Mouse (Mus musculus) stomach, embryonic 16.5 days (tissue): ENCODE measurements around the gene Adrb1. TPM values are rescaled to one million over a fixed set of nuclear protein-coding genes. Genes with fewer than 3 reads are reported as not detected.
"Not testable (repeated sequence)": the region's sequence is repeated elsewhere in the genome, so short reads cannot be mapped to it uniquely, and the experiment has no call there.

Experiments
- ATAC-seq: fragments of 200-750 bp; cut with Nextera tagmentation; 2 replicates; pipeline ENCODE4 v1.8.0; 2017; ENCODE audit warnings: moderate number of reproducible peaks, moderate TSS enrichment; ENCODE audit not compliant: insufficient read depth, low FRiP score
- H3K27ac ChIP-seq: fragments of 300-500 bp; sonication (generic); 2 replicates; pipeline ENCODE4 v1.5.1; 2014; ENCODE audit warnings: low read length
- H3K27me3 ChIP-seq: fragments of 300-500 bp; sonication (generic); 2 replicates; pipeline ENCODE4 v1.6.1; 2014; ENCODE audit warnings: low read length, control low read depth, mixed read lengths; ENCODE audit not compliant: control insufficient read depth, insufficient read depth
- H3K36me3 ChIP-seq: fragments of 300-500 bp; sonication (generic); 2 replicates; pipeline ENCODE4 v1.6.1; 2014; ENCODE audit warnings: low read length; ENCODE audit not compliant: control insufficient read depth, insufficient read depth
- H3K4me1 ChIP-seq: fragments of 300-500 bp; sonication (generic); 2 replicates; pipeline ENCODE4 v1.6.1; 2014; ENCODE audit warnings: low read length, control low read depth, mixed read lengths; ENCODE audit not compliant: control insufficient read depth, insufficient read depth
- H3K4me2 ChIP-seq: fragments of 300-500 bp; sonication (generic); 2 replicates; pipeline ENCODE4 v1.6.1; 2014; ENCODE audit warnings: low read depth, low read length, mixed read lengths
- H3K4me3 ChIP-seq: fragments of 300-500 bp; sonication (generic); replicated peaks from 2 replicates; pipeline ENCODE4 v1.5.1; 2014; ENCODE audit warnings: mild to moderate bottlenecking, low read length
- H3K9ac ChIP-seq: fragments of 300-500 bp; sonication (generic); 2 replicates; pipeline ENCODE4 v1.6.1; 2014; ENCODE audit warnings: low read length
- H3K9me3 ChIP-seq: fragments of 300-500 bp; sonication (generic); replicated peaks from 2 replicates; pipeline ENCODE4 v1.6.1; 2016; ENCODE audit warnings: low read length, control low read depth; ENCODE audit not compliant: control insufficient read depth
- WGBS: fragments of 180-500 bp; shearing (Covaris S2); extraction: QIAGEN DNeasy Blood & Tissue Kit; methylation state at CpG from one replicate; pipeline ENCODE4 v1.1.7; 2014; 5-methylcytosine and 5-hydroxymethylcytosine counted together
- polyA plus RNA-seq: library from polyadenylated mRNA; unstranded; fragments of >200 nt; fragmentation: Nextera tagmentation; extraction: Ambion mirVana; gene quantifications from 2 replicates; pipeline ENCODE4 v1.2.1, GENCODE M21; 2015

The Adrb1 gene
- polyA plus RNA-seq, 1 experiment from 2014 or later, result 0.34 TPM

GRCm38 (mm10) chr19:56773393-56773971, 51.5 kb downstream of the Adrb1 start:
- Histone ChIP-seq H3K4me1 (no peaks in the 10 kb centered on the region; the same call in 1 of the 2 replicates), H3K9ac (no peak overlapping the region), H3K36me3 (no peaks in the 10 kb centered on the region), H3K4me3 (no peak overlapping the region), H3K27ac (no peak overlapping the region), H3K9me3 (no peaks in the 10 kb centered on the region), H3K4me2 (no peak overlapping the region), H3K27me3 (peaks cover 5% of the 10 kb centered on the region; the same call in 1 of the 2 replicates)
- 65% methylated on average over 10 of the region's 10 CpGs for WGBS
- ATAC-seq, result no peak

DNA sequence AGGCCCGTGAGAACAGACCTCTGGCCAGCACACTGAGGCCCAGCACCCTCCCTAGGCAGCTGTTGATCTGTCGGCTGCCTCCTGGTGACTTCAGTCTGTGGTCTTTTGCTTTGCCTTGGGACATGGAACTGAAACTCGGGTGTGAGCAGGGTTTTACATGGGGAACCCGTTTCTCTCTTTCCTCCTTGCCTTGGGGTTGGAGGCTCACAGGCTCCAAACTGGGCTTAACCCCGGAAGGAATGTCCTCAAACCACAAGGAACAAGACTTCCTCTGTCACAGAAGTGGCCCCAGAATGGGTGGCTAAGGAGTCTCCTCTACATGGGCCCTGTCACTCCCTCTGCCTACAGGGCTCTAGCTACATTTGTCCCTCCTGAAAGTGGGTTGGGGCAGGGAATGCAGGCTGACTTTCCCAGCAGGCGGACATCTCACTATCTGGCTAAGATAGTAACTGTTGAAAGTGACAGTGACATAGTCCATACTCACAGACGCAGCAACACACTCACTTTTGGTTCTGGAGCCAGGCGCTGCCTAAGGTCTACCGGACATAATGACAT, 52.5 kb downstream of the Adrb1 start:
- H3K4me1 ChIP-seq, result no peaks in the 10 kb centered on the region; the same call in 1 of the 2 replicates
- 68% methylated on average over 9 of the region's 9 CpGs for WGBS
- peaks cover 5% of the 10 kb centered on the region; the same call in 1 of the 2 replicates for H3K27me3 ChIP-seq

DNA sequence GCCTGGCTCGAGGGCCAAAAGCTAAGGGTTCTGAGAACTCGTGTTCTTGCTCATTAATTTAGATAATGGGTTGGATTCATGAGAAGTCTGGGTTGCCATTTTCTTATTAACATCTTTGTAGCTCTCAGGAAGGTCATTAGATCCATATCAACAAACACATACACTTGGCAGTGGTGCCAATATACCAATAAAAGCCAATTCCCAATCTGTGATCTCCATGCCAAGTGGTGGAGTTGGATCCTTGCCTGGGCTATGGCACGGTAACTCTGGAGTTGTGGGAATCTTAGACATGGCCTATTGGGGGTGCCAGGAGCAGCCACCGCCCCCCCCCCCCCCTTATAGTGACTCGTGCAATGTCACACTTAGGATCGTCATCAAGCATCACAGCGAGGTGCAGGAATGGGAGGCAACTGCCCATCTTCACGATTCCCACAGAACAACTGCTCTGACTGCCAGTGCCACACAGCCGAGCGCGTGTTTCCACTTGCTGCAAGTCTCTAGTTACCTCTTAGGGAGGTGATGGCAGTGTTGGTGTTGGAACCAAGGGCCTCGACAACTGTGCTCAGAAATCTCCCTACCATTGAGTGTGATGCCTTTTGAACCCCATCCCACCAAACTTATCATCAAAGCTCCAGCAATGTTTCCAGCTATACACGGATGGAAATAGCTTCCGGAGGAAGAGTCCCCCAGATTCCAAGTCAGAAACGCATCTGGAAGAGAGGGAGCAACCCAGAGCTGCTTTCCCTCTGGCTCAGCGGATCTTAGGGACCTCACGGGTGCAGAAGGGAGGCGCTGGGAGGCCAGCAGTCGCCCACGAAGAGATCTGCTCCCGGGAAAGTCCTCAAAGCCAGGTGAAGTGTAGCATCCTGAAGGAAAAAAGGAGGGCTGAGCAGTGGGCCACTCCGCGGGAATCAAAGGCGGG, 53.2 kb downstream of the Adrb1 start:
- Histone ChIP-seq H3K36me3 (no peaks in the 10 kb centered on the region), H3K9me3 (no peaks in the 10 kb centered on the region), H3K9ac (peak overlapping the region; percentile 41; the same call in 1 of the 2 replicates), H3K4me3 (peak overlapping the region; percentile 26), H3K27me3 (peaks cover 5% of the 10 kb centered on the region; the same call in 1 of the 2 replicates), H3K27ac (no peak overlapping the region), H3K4me2 (peak overlapping the region; percentile 50), H3K4me1 (no peaks in the 10 kb centered on the region; the same call in 1 of the 2 replicates)
- WGBS, result 37% methylated on average over 24 of the region's 24 CpGs
- no peak for ATAC-seq

More for the DNA sequence above, 52.5 kb downstream of the Adrb1 start:
- Histone ChIP-seq H3K36me3 (no peaks in the 10 kb centered on the region), H3K4me3 (no peak overlapping the region), H3K27ac (no peak overlapping the region), H3K9me3 (no peaks in the 10 kb centered on the region), H3K4me2 (no peak overlapping the region), H3K9ac (no peak overlapping the region)
- no peak for ATAC-seq

DNA sequence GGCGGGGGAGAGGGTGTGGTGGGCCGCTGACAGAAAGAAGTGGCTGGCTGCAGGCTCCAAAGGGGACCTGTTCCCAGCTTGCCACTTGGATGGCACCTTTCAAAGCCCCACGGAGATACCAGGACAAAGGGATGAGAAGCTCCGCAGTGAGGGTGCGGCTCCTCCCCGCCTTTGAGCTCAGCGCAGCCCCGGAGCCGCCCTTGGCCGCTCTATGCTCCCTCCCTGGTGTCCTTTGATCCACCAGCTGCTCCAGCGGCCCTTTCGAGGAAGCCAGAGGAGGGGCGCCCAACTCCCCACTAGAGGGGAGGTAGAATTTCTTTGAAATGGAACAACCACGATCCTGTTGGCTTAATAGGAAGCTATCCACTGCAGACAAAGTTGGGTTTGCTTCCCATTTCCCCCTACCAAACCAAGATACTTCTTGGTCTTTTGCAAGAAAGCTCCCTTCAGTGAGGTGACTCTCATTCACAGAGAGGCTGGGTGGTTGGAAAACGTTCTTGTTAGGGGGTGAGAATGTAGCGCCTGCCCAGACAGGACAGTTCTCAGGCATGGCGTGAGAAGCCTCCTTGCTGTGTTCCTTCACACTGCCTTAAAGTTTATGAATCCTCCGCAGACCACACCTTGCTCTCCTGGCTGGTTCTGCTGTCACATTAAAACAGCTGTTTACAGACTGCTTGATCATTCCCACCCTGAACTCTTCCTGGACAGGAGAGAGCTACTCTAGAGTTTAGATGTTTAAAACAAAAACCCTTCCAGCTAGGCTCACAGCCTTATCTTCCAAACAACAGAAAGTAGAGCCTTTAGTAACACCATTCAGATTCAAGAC, 54.1 kb downstream of the Adrb1 start:
- Histone ChIP-seq H3K4me3 (peak overlapping the region; percentile 26), H3K9me3 (no peaks in the 10 kb centered on the region), H3K4me2 (peak overlapping the region; percentile 50), H3K4me1 (no peaks in the 10 kb centered on the region; the same call in 1 of the 2 replicates), H3K27ac (no peak overlapping the region), H3K27me3 (peaks cover 5% of the 10 kb centered on the region; the same call in 1 of the 2 replicates), H3K36me3 (no peaks in the 10 kb centered on the region), H3K9ac (peak overlapping the region; percentile 41; the same call in 1 of the 2 replicates)
- 6% methylated on average over 18 of the region's 18 CpGs for WGBS
- no peak for ATAC-seq

DNA sequence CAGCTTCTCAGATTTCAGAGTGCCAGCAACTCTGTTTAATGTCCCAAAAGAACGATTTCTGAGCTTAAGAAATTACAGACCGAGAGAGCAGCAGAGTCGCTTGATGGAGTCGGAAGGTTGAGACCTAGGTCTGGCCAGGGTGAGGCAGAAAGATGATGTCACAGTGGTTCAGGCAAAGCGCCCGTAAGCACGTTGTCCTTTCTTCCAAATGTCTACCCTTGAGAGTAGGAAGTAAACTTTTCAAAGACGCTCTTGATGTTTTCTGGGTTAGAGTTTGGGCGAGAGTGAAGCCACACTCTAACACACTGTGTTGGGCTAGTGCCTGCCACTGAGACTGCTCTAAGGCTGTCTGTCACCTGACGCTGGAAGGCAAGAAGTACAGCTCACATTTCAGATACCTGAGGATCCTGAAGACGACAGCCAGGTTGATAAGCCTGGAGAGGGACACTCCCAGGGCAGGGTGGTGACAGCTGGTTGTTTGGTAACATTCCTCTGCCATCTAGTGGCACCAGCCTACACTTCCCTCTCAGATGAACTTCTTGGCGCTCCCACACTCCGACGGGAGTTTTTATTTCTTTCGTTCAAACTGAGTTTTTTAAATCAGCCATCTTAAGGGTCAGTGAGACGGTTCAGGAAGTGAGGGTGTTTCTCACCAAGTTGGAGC, 54.9 kb downstream of the Adrb1 start:
- 17% methylated on average over 16 of the region's 16 CpGs for WGBS
- Histone ChIP-seq H3K4me3 (no peak overlapping the region), H3K9me3 (no peaks in the 10 kb centered on the region), H3K4me1 (no peaks in the 10 kb centered on the region; the same call in 1 of the 2 replicates), H3K4me2 (peak overlapping the region; percentile 50), H3K9ac (no peak overlapping the region; the same call in 1 of the 2 replicates), H3K27me3 (peaks cover 5% of the 10 kb centered on the region; the same call in 1 of the 2 replicates), H3K27ac (no peak overlapping the region), H3K36me3 (no peaks in the 10 kb centered on the region)
- ATAC-seq, result peak; percentile 52; the same call in 1 of the 2 replicates

- H3K27me3 ChIP-seq, H3K9me3 ChIP-seq, H3K4me3 ChIP-seq, H3K9ac ChIP-seq, H3K27ac ChIP-seq, H3K4me2 ChIP-seq, H3K4me1 ChIP-seq, H3K36me3 ChIP-seq, ATAC-seq: not testable (repeated sequence)
- WGBS, result 93% methylated on average over 7 of the region's 7 CpGs
Measured at GRCm38 (mm10) chr19:56778532-56778931, 56.5 kb downstream of the Adrb1 start.
